Mouse (Mus musculus): ENCODE measurements at regions not wholly inside any gene's neighbourhood (a gene's known extent, or its start where the extent isn't known, plus 50 kb on each side); places are given as distances from the start of the nearest gene placed in this dataset.

DNA sequence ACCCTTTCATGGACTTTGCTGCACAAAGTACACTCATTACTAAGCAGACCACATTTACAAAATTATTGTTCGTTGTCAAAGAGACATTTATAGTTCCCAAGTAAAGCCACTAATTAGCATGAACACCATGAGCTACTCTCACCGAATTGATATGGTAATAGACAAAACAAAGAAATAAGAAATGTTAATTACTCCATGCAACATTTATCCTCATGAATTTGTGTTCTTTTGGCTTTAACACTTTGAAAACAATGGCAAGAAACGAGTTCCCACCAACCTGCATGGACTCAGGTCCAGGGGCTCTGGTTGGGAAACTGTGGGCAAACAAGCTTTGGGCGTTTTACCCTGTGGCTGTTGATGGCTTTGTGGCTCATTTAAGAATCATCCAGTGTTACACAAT lies 114.2 kb downstream of the Gm17728 start:
- TF ChIP-seq CTCF (IDR thresholded peaks at IDR 0.05; ENCODE audit: low read depth, low read length) = no peak
- TF ChIP-seq POLR2A (IDR thresholded peaks at IDR 0.05; ENCODE audit: insufficient read depth, low read length) = no peak
- no peak for TF ChIP-seq EP300 (IDR thresholded peaks at IDR 0.05; ENCODE audit: insufficient read depth, low read depth, low read length)

Measured in ES-Bruce4 (cell line).